Mouse (Mus musculus) stomach, postnatal 0 days (tissue): ENCODE data around the gene 0610030E20Rik. TPM values are rescaled to one million over a fixed set of nuclear protein-coding genes. Genes with fewer than 3 reads are reported as not detected.

Source experiments
- ATAC-seq: fragments of 200-750 bp; cut with Nextera tagmentation; 2 replicates; pipeline ENCODE4 v1.8.0; 2017; ENCODE audit not compliant: low FRiP score, low TSS enrichment
- DNase-seq: peaks from one replicate; pipeline ENCODE4 v3.0.0-alpha.2; 2016; ENCODE audit warnings: low spot score
- H3K27ac ChIP-seq: fragments of 300-500 bp; sonication (generic); replicated peaks from 2 replicates; pipeline ENCODE4 v1.5.1; 2014; ENCODE audit warnings: mild to moderate bottlenecking, control low read depth
- H3K27me3 ChIP-seq: fragments of 300-500 bp; sonication (generic); 2 replicates; pipeline ENCODE4 v1.6.1; 2014; ENCODE audit warnings: low read length; ENCODE audit not compliant: control insufficient read depth, insufficient read depth
- H3K36me3 ChIP-seq: fragments of 300-500 bp; sonication (generic); 2 replicates; pipeline ENCODE4 v1.6.1; 2014; ENCODE audit warnings: low read length, mixed read lengths; ENCODE audit not compliant: control insufficient read depth, insufficient read depth
- H3K4me1 ChIP-seq: fragments of 300-500 bp; sonication (generic); replicated peaks from 2 replicates; pipeline ENCODE4 v1.6.1; 2014; ENCODE audit warnings: antibody characterized with exemption; ENCODE audit not compliant: control insufficient read depth, insufficient read depth
- H3K4me2 ChIP-seq: fragments of 300-500 bp; sonication (generic); replicated peaks from 2 replicates; pipeline ENCODE4 v1.6.1; 2014; ENCODE audit warnings: low read depth, mild to moderate bottlenecking, control low read depth, moderate library complexity
- H3K4me3 ChIP-seq: fragments of 300-500 bp; sonication (generic); 2 replicates; pipeline ENCODE4 v1.5.1; 2014; ENCODE audit warnings: low read depth, low read length, control low read depth
- H3K9ac ChIP-seq: fragments of 300-500 bp; sonication (generic); 2 replicates; pipeline ENCODE4 v1.6.1; 2014; ENCODE audit warnings: mild to moderate bottlenecking, low read length, control low read depth, mixed read lengths
- H3K9me3 ChIP-seq: fragments of 300-500 bp; sonication (generic); 2 replicates; pipeline ENCODE4 v1.6.1; 2016; ENCODE audit warnings: low read length; ENCODE audit not compliant: control insufficient read depth
- CTCF ChIP-seq: IDR thresholded peaks from 2 replicates; pipeline ENCODE4 v1.5.1; 2016; ENCODE audit warnings: antibody characterized with exemption, low read depth, mild to moderate bottlenecking, moderate library complexity
- EP300 ChIP-seq: optimal IDR thresholded peaks from 2 replicates; pipeline ENCODE3; 2016; ENCODE audit warnings: antibody characterized with exemption
- WGBS: fragments of 180-500 bp; shearing (Covaris S2); extraction: QIAGEN DNeasy Blood & Tissue Kit; methylation state at CpG from one replicate; pipeline ENCODE4 v1.1.7; 2014; 5-methylcytosine and 5-hydroxymethylcytosine counted together
- polyA plus RNA-seq: library from polyadenylated mRNA; unstranded; fragments of >200 nt; fragmentation: Nextera tagmentation; extraction: Ambion mirVana; gene quantifications from 2 replicates; pipeline ENCODE4 v1.2.1, GENCODE M21; 2015

Gene 0610030E20Rik
- polyA plus RNA-seq, 1 experiment from 2014 or later, result 19.6 TPM

- Histone ChIP-seq H3K4me1 (no peaks in the 10 kb centered on the region), H3K36me3 (peaks cover 6% of the 10 kb centered on the region; the same call in 1 of the 2 replicates), H3K27me3 (no peaks in the 10 kb centered on the region), H3K9me3 (no peaks in the 10 kb centered on the region), H3K4me3 (no peak overlapping the region), H3K27ac (no peak overlapping the region), H3K9ac (no peak overlapping the region), H3K4me2 (no peak overlapping the region)
- no peak for TF ChIP-seq EP300
- no peak for TF ChIP-seq CTCF
- ATAC-seq (no peak), DNase-seq (no peak)
- WGBS, result 75% methylated on average over 6 of the region's 6 CpGs
These were observed 35.4 kb downstream of the 0610030E20Rik start for GRCm38 (mm10) chr6:72382494-72382893.

- H3K27me3 ChIP-seq, result no peaks in the 10 kb centered on the region
- no peak overlapping the region for H3K4me2 ChIP-seq
- no peak overlapping the region for H3K27ac ChIP-seq
- no peaks in the 10 kb centered on the region for H3K9me3 ChIP-seq
- WGBS, result 77% methylated on average over 6 of the region's 6 CpGs
- ATAC-seq (no peak), DNase-seq (no peak)
- no peak overlapping the region for H3K9ac ChIP-seq
- H3K4me1 ChIP-seq, result no peaks in the 10 kb centered on the region
- TF ChIP-seq EP300, result no peak
- no peak for TF ChIP-seq CTCF
- no peak overlapping the region for H3K4me3 ChIP-seq
- peaks cover 6% of the 10 kb centered on the region; the same call in 1 of the 2 replicates for H3K36me3 ChIP-seq
These were observed 36.2 kb downstream of the 0610030E20Rik start for GRCm38 (mm10) chr6:72383142-72383820.

GRCm38 (mm10) chr6:72383952-72384351 lies 36.8 kb downstream of the 0610030E20Rik start:
- H3K9ac ChIP-seq, result no peak overlapping the region
- H3K27ac ChIP-seq, result no peak overlapping the region
- peaks cover 5% of the 10 kb centered on the region; the same call in 1 of the 2 replicates for H3K4me1 ChIP-seq
- no peak for ATAC-seq
- no peaks in the 10 kb centered on the region for H3K27me3 ChIP-seq
- 89% methylated on average over 7 of the region's 7 CpGs for WGBS
- H3K9me3 ChIP-seq, result no peaks in the 10 kb centered on the region
- H3K4me2 ChIP-seq, result no peak overlapping the region
- no peak for DNase-seq
- TF ChIP-seq EP300, result no peak
- TF ChIP-seq CTCF, result no peak
- no peak overlapping the region for H3K4me3 ChIP-seq
- peaks cover 6% of the 10 kb centered on the region; the same call in 1 of the 2 replicates for H3K36me3 ChIP-seq

GRCm38 (mm10) chr6:72385258-72385657 lies 38.1 kb downstream of the 0610030E20Rik start:
- Histone ChIP-seq H3K36me3 (peaks cover 6% of the 10 kb centered on the region; the same call in 1 of the 2 replicates), H3K27me3 (no peaks in the 10 kb centered on the region), H3K9me3 (no peaks in the 10 kb centered on the region), H3K9ac (no peak overlapping the region), H3K4me3 (no peak overlapping the region), H3K4me2 (no peak overlapping the region), H3K4me1 (peaks cover 7% of the 10 kb centered on the region; the same call in 1 of the 2 replicates), H3K27ac (no peak overlapping the region)
- 80% methylated on average over 4 of the region's 4 CpGs for WGBS
- DNase-seq, result no peak
- ATAC-seq, result no peak
- TF ChIP-seq CTCF (no peak), EP300 (no peak)

- TF ChIP-seq EP300 (no peak), CTCF (no peak)
- H3K4me1 ChIP-seq, result peaks cover 9% of the 10 kb centered on the region; the same call in 1 of the 2 replicates
- DNase-seq (no peak), ATAC-seq (no peak)
- no peak overlapping the region for H3K4me3 ChIP-seq
- H3K27ac ChIP-seq, result no peak overlapping the region
- H3K9me3 ChIP-seq, result no peaks in the 10 kb centered on the region
- H3K4me2 ChIP-seq, result no peak overlapping the region
- H3K27me3 ChIP-seq, result no peaks in the 10 kb centered on the region
- H3K36me3 ChIP-seq, result peaks cover 6% of the 10 kb centered on the region; the same call in 1 of the 2 replicates
- H3K9ac ChIP-seq, result no peak overlapping the region
- WGBS, result 90% methylated on average over 2 of the region's 2 CpGs
These were observed 39.4 kb downstream of the 0610030E20Rik start for GRCm38 (mm10) chr6:72386561-72386960.

GRCm38 (mm10) chr6:72387816-72388215 lies 40.7 kb downstream of the 0610030E20Rik start:
- H3K4me3 ChIP-seq, result no peak overlapping the region
- no peak overlapping the region for H3K27ac ChIP-seq
- no peak overlapping the region for H3K4me2 ChIP-seq
- no peaks in the 10 kb centered on the region for H3K9me3 ChIP-seq
- DNase-seq (no peak), ATAC-seq (no peak)
- 86% methylated on average over 3 of the region's 3 CpGs for WGBS
- H3K4me1 ChIP-seq, result peaks cover 9% of the 10 kb centered on the region; the same call in 1 of the 2 replicates
- no peak overlapping the region for H3K9ac ChIP-seq
- H3K36me3 ChIP-seq, result peaks cover 6% of the 10 kb centered on the region; the same call in 1 of the 2 replicates
- H3K27me3 ChIP-seq, result no peaks in the 10 kb centered on the region
- TF ChIP-seq EP300, result no peak
- no peak for TF ChIP-seq CTCF
